ENCODE assay signal across 8 mouse cellular contexts in the genomic region with DNA sequence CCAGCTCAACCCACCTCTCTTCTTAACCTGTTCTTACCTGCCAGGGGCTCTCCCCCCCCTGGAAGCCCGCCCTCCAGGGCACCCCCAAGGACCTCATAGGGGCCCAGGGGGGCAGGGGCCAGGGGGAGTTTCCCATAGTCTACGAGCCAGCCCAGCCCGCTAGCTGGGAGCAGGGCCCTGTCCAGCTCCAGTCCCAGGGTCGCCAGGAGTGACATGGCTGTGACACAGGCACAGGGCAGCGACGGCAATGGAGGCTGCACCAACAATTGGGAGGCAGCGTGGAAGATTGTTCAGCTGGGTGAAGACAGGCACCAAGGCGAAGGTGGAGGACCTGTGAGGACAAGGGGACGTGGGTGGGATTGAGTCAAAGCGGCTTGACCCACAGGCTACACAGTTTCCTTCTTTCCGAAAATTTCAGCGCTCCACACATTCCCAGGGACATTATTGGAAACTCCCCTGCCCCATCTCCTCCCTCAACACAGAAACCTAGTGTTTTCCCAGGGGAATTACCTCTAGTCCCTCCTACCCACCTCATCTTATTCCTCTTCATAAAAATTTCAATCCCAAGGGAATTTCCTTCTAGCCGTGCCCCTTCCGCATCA. TPM values are rescaled to one million over a fixed set of nuclear protein-coding genes. Genes with fewer than 3 reads are reported as not detected.
DNase-seq lines count a peak whose midpoint lies in the region; ATAC-seq lines count a peak whose summit lies in the region.

No protein-coding gene starts in this region.

- peak overlapping the region; percentile 79 for H3K4me3 ChIP-seq in brown adipose tissue, adult 24 weeks (ENCODE audit: insufficient read depth, low read depth, low read length)
- peak overlapping the region; percentile 86 for H3K4me3 ChIP-seq in forebrain, embryonic 11.5 days (ENCODE audit: low read depth, low read length)
- H3K4me3 ChIP-seq in kidney, embryonic 16.5 days (ENCODE audit: low read length) = peak overlapping the region; percentile 63

- 0 out of 2 replicates have a peak, but pooled peaks have one; percentile 4 for ATAC-seq in forebrain, embryonic 11.5 days (replicated peaks; ENCODE audit: low FRiP score)
- peak; percentile 0 for ATAC-seq in kidney, embryonic 16.5 days (ENCODE audit: low FRiP score, low TSS enrichment)

- peaks cover 17% of the 10 kb centered on the region for H3K4me1 ChIP-seq in brown adipose tissue, adult 24 weeks (ENCODE audit: control insufficient read depth, insufficient read depth, insufficient read length, low read length)
- H3K4me1 ChIP-seq in forebrain, embryonic 11.5 days (replicated peaks; ENCODE audit: control insufficient read depth, insufficient read depth, low read length) = peaks cover 15% of the 10 kb centered on the region
- H3K4me1 ChIP-seq in kidney, embryonic 16.5 days (ENCODE audit: insufficient read depth, low read length) = peaks cover 35% of the 10 kb centered on the region

- H3K9me3 ChIP-seq in forebrain, embryonic 11.5 days (ENCODE audit: control insufficient read depth, low read length) = no peaks in the 10 kb centered on the region
- H3K9me3 ChIP-seq in kidney, embryonic 16.5 days (ENCODE audit: low read length) = no peaks in the 10 kb centered on the region

- peak; percentile 20 for DNase-seq in layer of hippocampus, adult 11-12 months (ENCODE audit: low spot score)
- no peak for DNase-seq in layer of hippocampus, postnatal 36 days
- DNase-seq in forebrain, embryonic 11.5 days (ENCODE audit: low spot score) = peak; percentile 73
- peak; percentile 32 for DNase-seq in neural tube, embryonic 10.5 days (ENCODE audit: extremely low spot score, low spot score)
- no peak for DNase-seq in natural killer cell, adult 2 months (ENCODE audit: low spot score in 2 of 2)
- DNase-seq in adrenal gland, postnatal 14 days = no peak

- H3K27ac ChIP-seq in brown adipose tissue, adult 24 weeks (replicated peaks; ENCODE audit: low read depth, low read length) = peak overlapping the region; percentile 45; the same call in 1 of the 2 replicates
- H3K27ac ChIP-seq in forebrain, embryonic 11.5 days (ENCODE audit: low read depth, low read length) = peak overlapping the region; percentile 94
- peak overlapping the region; percentile 97 for H3K27ac ChIP-seq in kidney, embryonic 16.5 days (ENCODE audit: low read length)

- no peaks in the 10 kb centered on the region for H3K27me3 ChIP-seq in forebrain, embryonic 11.5 days (ENCODE audit: control insufficient read depth, insufficient read depth, low read length)
- no peaks in the 10 kb centered on the region for H3K27me3 ChIP-seq in kidney, embryonic 16.5 days (ENCODE audit: insufficient read depth, low read length)

- H3K9ac ChIP-seq in forebrain, embryonic 11.5 days (ENCODE audit: low read length) = peak overlapping the region; percentile 48
- H3K9ac ChIP-seq in kidney, embryonic 16.5 days (replicated peaks; ENCODE audit: low read length) = peak overlapping the region; percentile 95

- no peaks in the 10 kb centered on the region for H3K36me3 ChIP-seq in forebrain, embryonic 11.5 days (ENCODE audit: control insufficient read depth, insufficient read depth, low read length)
- peaks cover 12% of the 10 kb centered on the region for H3K36me3 ChIP-seq in kidney, embryonic 16.5 days (ENCODE audit: insufficient read depth, low read length)

- peak overlapping the region; percentile 51 for H3K4me2 ChIP-seq in forebrain, embryonic 11.5 days (ENCODE audit: low read depth, low read length, severe bottlenecking)
- peak overlapping the region; percentile 62 for H3K4me2 ChIP-seq in kidney, embryonic 16.5 days (replicated peaks; ENCODE audit: low read depth, low read length)

- WGBS in forebrain, embryonic 11.5 days = 23% methylated on average over 14 of the region's 14 CpGs
- WGBS in kidney, embryonic 16.5 days = 20% methylated on average over 14 of the region's 14 CpGs

RNA-seq across cellular contexts. Expression of gene Nup62, which starts 0.8 kb away (rescaled TPM):
- 10 to 100 TPM; 29.7 to 30.6 TPM for total RNA-seq in layer of hippocampus, postnatal 36 days (2021)
- polyA plus RNA-seq in brown adipose tissue, adult 24 weeks (2012; ENCODE audit: insufficient read depth, insufficient read length, missing spikeins) = 8.2 and 17.3 TPM in 2 replicates
- 73.5 and 86.5 TPM in 2 replicates for polyA plus RNA-seq in forebrain, embryonic 11.5 days (2014; fragmentation: Nextera tagmentation; extraction: Ambion mirVana)
- 99.9 and 105 TPM in 2 replicates for polyA plus RNA-seq in kidney, embryonic 16.5 days (2015; fragmentation: Nextera tagmentation; extraction: Ambion mirVana)
- total RNA-seq in adrenal gland, postnatal 14 days (2021) = 45.7 and 59.1 TPM in 2 replicates

RNA-seq across cellular contexts. Expression of gene Il4i1, which starts 1.1 kb away (rescaled TPM):
- total RNA-seq in layer of hippocampus, postnatal 36 days (2021) = 1 to 10 TPM; 1.1 to 2.5 TPM
- 0.54 and 1.2 TPM in 2 replicates for polyA plus RNA-seq in brown adipose tissue, adult 24 weeks (2012; ENCODE audit: insufficient read depth, insufficient read length, missing spikeins)
- 1.1 and 1.4 TPM in 2 replicates for polyA plus RNA-seq in forebrain, embryonic 11.5 days (2014; fragmentation: Nextera tagmentation; extraction: Ambion mirVana)
- polyA plus RNA-seq in kidney, embryonic 16.5 days (2015; fragmentation: Nextera tagmentation; extraction: Ambion mirVana) = 1.1 and 1.5 TPM in 2 replicates
- total RNA-seq in adrenal gland, postnatal 14 days (2021) = 2.0 and 13.8 TPM in 2 replicates

RNA-seq across cellular contexts. Expression of gene Atf5, which starts 1.4 kb away (rescaled TPM):
- 10 to 100 TPM; 26.3 to 28.9 TPM for total RNA-seq in layer of hippocampus, postnatal 36 days (2021)
- polyA plus RNA-seq in brown adipose tissue, adult 24 weeks (2012; ENCODE audit: insufficient read depth, insufficient read length, missing spikeins) = 252 and 500 TPM in 2 replicates
- 3.2 and 3.4 TPM in 2 replicates for polyA plus RNA-seq in forebrain, embryonic 11.5 days (2014; fragmentation: Nextera tagmentation; extraction: Ambion mirVana)
- polyA plus RNA-seq in kidney, embryonic 16.5 days (2015; fragmentation: Nextera tagmentation; extraction: Ambion mirVana) = 3.5 and 4.3 TPM in 2 replicates
- 147 and 165 TPM in 2 replicates for total RNA-seq in adrenal gland, postnatal 14 days (2021)

RNA-seq across cellular contexts. Expression of gene Akt1s1, which starts 33.7 kb away (rescaled TPM):
- 10 to 100 TPM; 78.8 to 80.6 TPM for total RNA-seq in layer of hippocampus, postnatal 36 days (2021)
- 42.8 and 49.8 TPM in 2 replicates for polyA plus RNA-seq in brown adipose tissue, adult 24 weeks (2012; ENCODE audit: insufficient read depth, insufficient read length, missing spikeins)
- 79.9 and 83.0 TPM in 2 replicates for polyA plus RNA-seq in forebrain, embryonic 11.5 days (2014; fragmentation: Nextera tagmentation; extraction: Ambion mirVana)
- polyA plus RNA-seq in kidney, embryonic 16.5 days (2015; fragmentation: Nextera tagmentation; extraction: Ambion mirVana) = 117 and 126 TPM in 2 replicates
- 90.6 and 104 TPM in 2 replicates for total RNA-seq in adrenal gland, postnatal 14 days (2021)

RNA-seq across cellular contexts. Expression of gene Tbc1d17, which starts 33.8 kb away (rescaled TPM):
- 10 to 100 TPM; 63.7 to 64.6 TPM for total RNA-seq in layer of hippocampus, postnatal 36 days (2021)
- 24.5 and 28.2 TPM in 2 replicates for polyA plus RNA-seq in brown adipose tissue, adult 24 weeks (2012; ENCODE audit: insufficient read depth, insufficient read length, missing spikeins)
- 67.6 and 69.9 TPM in 2 replicates for polyA plus RNA-seq in forebrain, embryonic 11.5 days (2014; fragmentation: Nextera tagmentation; extraction: Ambion mirVana)
- 93.9 and 94.9 TPM in 2 replicates for polyA plus RNA-seq in kidney, embryonic 16.5 days (2015; fragmentation: Nextera tagmentation; extraction: Ambion mirVana)
- 58.8 and 66.1 TPM in 2 replicates for total RNA-seq in adrenal gland, postnatal 14 days (2021)

Comparison
In these comparisons a context has a peak if more than half of its experiments do, and no peak if none do; other contexts are left out.
1. DNase-seq: peak in layer of hippocampus, adult 11-12 months (single experiment), forebrain, embryonic 11.5 days (single experiment) and neural tube, embryonic 10.5 days (single experiment); none in layer of hippocampus, postnatal 36 days (0 of 2), natural killer cell, adult 2 months (0 of 2) and adrenal gland, postnatal 14 days (single experiment).
2. H3K27ac ChIP-seq: peak in every context shown above with its lines; median percentile 97 in kidney, embryonic 16.5 days; 94 in forebrain, embryonic 11.5 days; 45 in brown adipose tissue, adult 24 weeks.
3. RNA of gene Atf5, which starts 1.4 kb away (polyA plus RNA-seq): 252 to 500 TPM in brown adipose tissue, adult 24 weeks; 3.5 to 4.3 TPM in kidney, embryonic 16.5 days and 3.2 to 3.4 TPM in forebrain, embryonic 11.5 days; every median in the first group is over 10 times any median in the second.
4. Peak in every context shown above with its lines, with median percentiles within 50 percentile points of each other: H3K4me3 ChIP-seq.